In genomic region chr12:73574632-73575031, GRCm38 (mm10) we compare ENCODE assay signal across 11 mouse cellular contexts. TPM values are rescaled to one million over a fixed set of nuclear protein-coding genes. Genes with fewer than 3 reads are reported as not detected.
DNase-seq lines count a peak whose midpoint lies in the region; ATAC-seq and TF ChIP-seq lines count a peak whose summit lies in the region.
"Had no signal": no experiment of that assay in that cellular context is flagged by ENCODE, and none has a peak within 500 bp of the region (broad histone marks: within the 10 kb centered on the region; RNA-seq: fewer than 3 reads in every experiment).

No protein-coding gene starts in this region.

- peaks cover 6% of the 10 kb centered on the region for H3K4me1 ChIP-seq in lung, adult 2 months (ENCODE audit: control insufficient read depth, insufficient read depth, low read length)
- no peaks in the 10 kb centered on the region for H3K4me1 ChIP-seq in embryonic facial prominence, embryonic 10.5 days
- no peaks in the 10 kb centered on the region for H3K4me1 ChIP-seq in lung, postnatal 0 days (ENCODE audit: insufficient read depth, low read depth, low read length)

- no peaks in the 10 kb centered on the region for H3K27me3 ChIP-seq in embryonic facial prominence, embryonic 10.5 days (replicated peaks; ENCODE audit: low read depth, poor library complexity, severe bottlenecking)
- H3K27me3 ChIP-seq in lung, postnatal 0 days (replicated peaks; ENCODE audit: insufficient read depth, low read length): no peaks in the 10 kb centered on the region

- no peak for DNase-seq in lung, adult 2 months
- no peak for DNase-seq in lung, postnatal 36 days
- no peak for DNase-seq in embryonic facial prominence, embryonic 10.5 days (ENCODE audit: low spot score)
- DNase-seq in lung, postnatal 0 days (ENCODE audit: low spot score): peak; percentile 46
- DNase-seq in left cerebral cortex, adult 9 months (ENCODE audit: low spot score in 2 of 2): no peak
- DNase-seq in gastrocnemius, postnatal 4 days (ENCODE audit: low spot score in 2 of 2): no peak
- no peak for DNase-seq in cerebellum, postnatal 36 days
- DNase-seq: right cerebral cortex, postnatal 14 days had no signal

- peak; percentile 87 to 89 for ATAC-seq in hematopoietic stem cell, adult 5-6 weeks (replicated peaks in 1 of 2; ENCODE audit: insufficient read depth in 1 of 2, low FRiP score in 2 of 2, low TSS enrichment in 1 of 2, low read depth in 1 of 2, poor library complexity in 2 of 2, severe bottlenecking in 2 of 2)
- peak; percentile 52 for ATAC-seq in lung, postnatal 0 days
- ATAC-seq: hindbrain, embryonic 16.5 days had no signal

- peak; percentile 92 for TF ChIP-seq EP300 in lung, postnatal 0 days (IDR thresholded peaks at IDR 0.05)

- no peak for TF ChIP-seq CTCF in lung, adult 2 months (IDR thresholded peaks at IDR 0.05; ENCODE audit: insufficient read depth, low read length)
- no peak for TF ChIP-seq CTCF in lung, postnatal 0 days (IDR thresholded peaks at IDR 0.05)

- TF ChIP-seq POLR2A in lung, adult 2 months (IDR thresholded peaks at IDR 0.05; ENCODE audit: borderline replicate concordance, extremely low read depth, low read depth, low read length): no peak

- H3K9me3 ChIP-seq in embryonic facial prominence, embryonic 10.5 days: no peaks in the 10 kb centered on the region
- no peaks in the 10 kb centered on the region for H3K9me3 ChIP-seq in lung, postnatal 0 days (ENCODE audit: low read length)

- peak overlapping the region; percentile 12 for H3K4me3 ChIP-seq in lung, adult 2 months (replicated peaks; ENCODE audit: extremely low read depth, low read depth, low read length)
- no peak overlapping the region for H3K4me3 ChIP-seq in embryonic facial prominence, embryonic 10.5 days
- H3K4me3 ChIP-seq in lung, postnatal 0 days (ENCODE audit: low read depth, low read length): no peak overlapping the region

- 30% methylated on average over 15 of the region's 15 CpGs for WGBS in lung, adult 2 months
- WGBS in embryonic facial prominence, embryonic 10.5 days: 81% methylated on average over 15 of the region's 15 CpGs
- 40% methylated on average over 15 of the region's 15 CpGs for WGBS in lung, postnatal 0 days

- peak overlapping the region; percentile 19; the same call in 1 of the 2 replicates for H3K4me2 ChIP-seq in lung, postnatal 0 days (replicated peaks; ENCODE audit: low read depth, low read length)

- H3K27ac ChIP-seq in embryonic facial prominence, embryonic 10.5 days (replicated peaks): peak overlapping the region; percentile 44; the same call in 1 of the 2 replicates
- H3K27ac ChIP-seq in lung, postnatal 0 days (ENCODE audit: low read length): peak overlapping the region; percentile 54; the same call in 1 of the 2 replicates
- H3K27ac ChIP-seq: macrophage had no signal

- H3K9ac ChIP-seq in lung, postnatal 0 days (replicated peaks; ENCODE audit: low read depth): no peak overlapping the region

- no peaks in the 10 kb centered on the region for H3K36me3 ChIP-seq in embryonic facial prominence, embryonic 10.5 days (replicated peaks)
- no peaks in the 10 kb centered on the region for H3K36me3 ChIP-seq in lung, postnatal 0 days (ENCODE audit: insufficient read depth, low read length)

RNA-seq across cellular contexts. Expression of gene Prkch, which starts 10.0 kb away (rescaled TPM):
- polyA plus RNA-seq in lung, adult 2 months (2012; rRNA removed): 39.2 and 41.8 TPM in 2 replicates
- polyA plus RNA-seq in embryonic facial prominence, embryonic 10.5 days (2016; fragmentation: Nextera tagmentation; extraction: Ambion mirVana): 6.7 and 6.9 TPM in 2 replicates
- 36.1 and 42.8 TPM in 2 replicates for total RNA-seq in hematopoietic stem cell, adult 5-6 weeks (2017)
- 20.0 and 20.9 TPM in 2 replicates for polyA plus RNA-seq in lung, postnatal 0 days (2015; fragmentation: Nextera tagmentation; extraction: Ambion mirVana)
- total RNA-seq in gastrocnemius, postnatal 4 days (2021): 10 to 100 TPM; 11.3 to 11.8 TPM

RNA-seq across cellular contexts. Expression of gene Tmem30b, which starts 28.4 kb away (rescaled TPM):
- 15.5 and 18.4 TPM in 2 replicates for polyA plus RNA-seq in lung, adult 2 months (2012; rRNA removed)
- 8.1 and 11.0 TPM in 2 replicates for polyA plus RNA-seq in embryonic facial prominence, embryonic 10.5 days (2016; fragmentation: Nextera tagmentation; extraction: Ambion mirVana)
- total RNA-seq in hematopoietic stem cell, adult 5-6 weeks (2017): not detected in 2 replicates
- polyA plus RNA-seq in lung, postnatal 0 days (2015; fragmentation: Nextera tagmentation; extraction: Ambion mirVana): 19.3 and 19.4 TPM in 2 replicates
- total RNA-seq in gastrocnemius, postnatal 4 days (2021): 1 to 10 TPM; 2.0 to 2.2 TPM
- polyA plus RNA-seq: macrophage had no signal
